Mouse (Mus musculus) hindbrain, postnatal 0 days (tissue): ENCODE measurements around the gene Pwp2. TPM values are rescaled to one million over a fixed set of nuclear protein-coding genes. Genes with fewer than 3 reads are reported as not detected.

Source experiments
- ATAC-seq: fragments of 200-750 bp; cut with Nextera tagmentation; 2 replicates; pipeline ENCODE4 v1.8.0; 2017; ENCODE audit warnings: mild to moderate bottlenecking, moderate TSS enrichment, moderate library complexity
- DNase-seq: peaks from one replicate; pipeline ENCODE4 v3.0.0-alpha.2; 2015; ENCODE audit warnings: low spot score
- H3K27ac ChIP-seq: fragments of 300-500 bp; sonication (generic); 2 replicates; pipeline ENCODE4 v1.5.1; 2014; ENCODE audit warnings: mild to moderate bottlenecking
- H3K27me3 ChIP-seq: fragments of 300-500 bp; sonication (generic); 2 replicates; pipeline ENCODE4 v1.6.1; 2014; ENCODE audit warnings: low read length, mixed read lengths; ENCODE audit not compliant: insufficient read depth
- H3K36me3 ChIP-seq: fragments of 300-500 bp; sonication (generic); 2 replicates; pipeline ENCODE4 v1.6.1; 2014; ENCODE audit warnings: low read length, mixed read lengths; ENCODE audit not compliant: insufficient read depth
- H3K4me1 ChIP-seq: fragments of 300-500 bp; sonication (generic); 2 replicates; pipeline ENCODE4 v1.6.1; 2014; ENCODE audit warnings: antibody characterized with exemption, low read length, mixed read lengths; ENCODE audit not compliant: insufficient read depth
- H3K4me2 ChIP-seq: fragments of 300-500 bp; sonication (generic); 2 replicates; pipeline ENCODE4 v1.6.1; 2014; ENCODE audit warnings: low read depth, mild to moderate bottlenecking, low read length, moderate library complexity, mixed read lengths
- H3K4me3 ChIP-seq: fragments of 300-500 bp; sonication (generic); 2 replicates; pipeline ENCODE4 v1.5.1; 2014; ENCODE audit warnings: low read length
- H3K9ac ChIP-seq: fragments of 300-500 bp; sonication (generic); replicated peaks from 2 replicates; pipeline ENCODE4 v1.6.1; 2014; ENCODE audit warnings: mild to moderate bottlenecking, low read length, moderate library complexity, mixed read lengths
- H3K9me3 ChIP-seq: fragments of 300-500 bp; sonication (generic); 2 replicates; pipeline ENCODE4 v1.6.1; 2016; ENCODE audit warnings: low read length, mixed read lengths
- CTCF ChIP-seq: IDR thresholded peaks from 2 replicates; pipeline ENCODE4 v1.5.1; 2016; ENCODE audit warnings: antibody characterized with exemption, control low read depth, low read depth
- WGBS: fragments of 180-500 bp; shearing (Covaris S2); extraction: QIAGEN DNeasy Blood & Tissue Kit; methylation state at CpG from one replicate; pipeline ENCODE4 v1.1.7; 2014; 5-methylcytosine and 5-hydroxymethylcytosine counted together
- polyA plus RNA-seq: library from polyadenylated mRNA; unstranded; fragments of >200 nt; fragmentation: Nextera tagmentation; extraction: Ambion mirVana; gene quantifications from 2 replicates; pipeline ENCODE4 v1.2.1, GENCODE M21; 2015
- total RNA-seq: library from RNA; depleted of rRNA; stranded (reverse); fragments of >200 nt; gene quantifications from 2 replicates; pipeline ENCODE4 v1.2.3, GENCODE M21; 2014

Pwp2 gene
- total and polyA plus RNA-seq, 2 experiments from 2014 or later, result 11.7 to 22.4 TPM

DNA sequence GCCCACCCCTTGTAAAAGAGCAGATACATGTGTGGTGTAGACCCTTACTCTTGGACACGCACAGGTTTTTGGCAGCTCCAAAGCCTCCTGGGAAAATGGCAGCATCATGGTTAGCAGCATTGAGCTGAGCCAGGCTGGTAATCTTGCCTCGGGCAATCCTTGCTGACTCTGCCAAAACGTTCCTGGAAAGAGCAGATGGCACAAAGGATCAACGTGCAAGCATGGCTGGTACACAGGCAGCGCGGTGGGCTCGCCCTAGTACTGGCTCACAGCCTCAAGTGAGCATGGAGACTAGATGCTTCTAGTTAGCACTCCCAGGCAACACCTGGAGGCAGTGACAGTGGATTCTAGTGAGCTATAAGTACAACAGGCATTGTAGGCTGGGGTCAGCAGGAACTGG is 17.6 kb downstream of the Pwp2 start:
- WGBS, result 62% methylated on average over 7 of the region's 7 CpGs

DNA sequence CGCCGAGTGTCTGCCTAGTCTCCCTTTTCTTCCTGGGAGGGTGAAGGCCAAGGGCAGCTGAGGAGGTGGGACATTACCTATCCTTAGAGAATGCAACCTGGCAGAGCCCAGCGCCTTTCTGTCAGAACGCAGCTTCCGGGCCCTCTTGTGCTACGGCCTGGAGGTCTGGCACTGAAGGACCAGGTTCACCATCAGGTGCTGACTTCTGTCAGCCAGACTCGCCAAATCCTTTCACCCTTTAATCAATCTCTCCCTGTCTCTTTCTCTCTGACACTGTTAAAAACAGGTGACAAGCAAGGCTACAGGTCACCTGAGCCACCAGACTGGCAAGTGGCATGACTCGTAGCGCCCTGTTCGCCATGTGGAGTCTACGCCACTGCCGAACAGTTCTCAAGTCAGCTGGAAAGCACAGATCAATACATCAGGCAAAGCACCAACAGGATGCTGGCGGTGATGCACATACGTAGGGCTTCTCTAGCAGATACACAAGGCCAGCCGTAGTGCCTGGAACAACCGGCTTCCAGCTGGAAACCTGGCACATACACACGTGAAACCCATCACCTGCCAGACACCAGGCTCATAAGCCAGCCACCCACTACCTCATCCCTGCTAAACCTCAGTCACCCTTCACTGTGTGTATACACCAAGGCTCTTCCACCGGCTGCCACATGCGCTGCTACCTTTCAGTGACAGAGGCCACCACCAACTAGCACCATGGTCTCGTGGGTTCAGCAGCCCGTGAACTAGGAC is 19.5 kb downstream of the Pwp2 start:
- no peak for TF ChIP-seq CTCF
- DNase-seq (no peak), ATAC-seq (no peak)
- H3K9me3 ChIP-seq, result no peaks in the 10 kb centered on the region
- H3K4me3 ChIP-seq, result no peak overlapping the region
- peaks cover 13% of the 10 kb centered on the region for H3K4me1 ChIP-seq
- no peak overlapping the region for H3K4me2 ChIP-seq
- no peak overlapping the region for H3K9ac ChIP-seq
- no peak overlapping the region for H3K27ac ChIP-seq
- H3K27me3 ChIP-seq, result no peaks in the 10 kb centered on the region
- peaks cover 39% of the 10 kb centered on the region for H3K36me3 ChIP-seq
- WGBS, result 85% methylated on average over 21 of the region's 21 CpGs

More for the DNA sequence above, 17.6 kb downstream of the Pwp2 start:
- no peaks in the 10 kb centered on the region for H3K9me3 ChIP-seq
- H3K4me3 ChIP-seq, result no peak overlapping the region
- H3K4me1 ChIP-seq, result peaks cover 13% of the 10 kb centered on the region
- peaks cover 36% of the 10 kb centered on the region for H3K36me3 ChIP-seq
- TF ChIP-seq CTCF, result no peak
- no peak for ATAC-seq
- H3K27me3 ChIP-seq, result no peaks in the 10 kb centered on the region
- H3K27ac ChIP-seq, result no peak overlapping the region; the same call in 1 of the 2 replicates
- H3K9ac ChIP-seq, result no peak overlapping the region
- peak; percentile 63 for DNase-seq
- H3K4me2 ChIP-seq, result no peak overlapping the region

DNA sequence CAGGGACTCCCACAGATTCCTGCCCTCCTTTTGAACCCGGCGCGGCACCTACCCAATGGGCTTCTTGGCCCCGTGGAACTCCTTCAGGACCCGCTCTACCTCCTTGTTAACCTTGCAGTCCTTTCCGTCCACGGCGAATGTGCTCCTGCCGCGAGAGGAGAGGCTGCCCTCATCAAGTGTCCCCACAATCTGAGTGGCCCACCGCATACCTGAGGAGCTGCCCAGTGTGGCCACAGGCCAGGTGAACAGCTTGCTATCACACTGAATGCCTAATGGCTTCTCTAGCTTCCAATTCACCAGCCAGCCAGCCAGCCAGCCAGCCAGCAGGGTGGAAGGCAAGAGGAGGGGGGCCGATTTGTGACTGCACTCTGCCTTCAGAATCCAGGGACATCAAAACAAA is 20.2 kb downstream of the Pwp2 start:
- peaks cover 10% of the 10 kb centered on the region for H3K4me1 ChIP-seq
- no peaks in the 10 kb centered on the region for H3K27me3 ChIP-seq
- no peak overlapping the region for H3K4me3 ChIP-seq
- no peak overlapping the region for H3K4me2 ChIP-seq
- DNase-seq, result no peak
- H3K9me3 ChIP-seq, result no peaks in the 10 kb centered on the region
- H3K27ac ChIP-seq, result no peak overlapping the region
- ATAC-seq, result no peak
- 87% methylated on average over 12 of the region's 12 CpGs for WGBS
- H3K36me3 ChIP-seq, result peaks cover 39% of the 10 kb centered on the region
- H3K9ac ChIP-seq, result no peak overlapping the region
- TF ChIP-seq CTCF, result no peak

DNA sequence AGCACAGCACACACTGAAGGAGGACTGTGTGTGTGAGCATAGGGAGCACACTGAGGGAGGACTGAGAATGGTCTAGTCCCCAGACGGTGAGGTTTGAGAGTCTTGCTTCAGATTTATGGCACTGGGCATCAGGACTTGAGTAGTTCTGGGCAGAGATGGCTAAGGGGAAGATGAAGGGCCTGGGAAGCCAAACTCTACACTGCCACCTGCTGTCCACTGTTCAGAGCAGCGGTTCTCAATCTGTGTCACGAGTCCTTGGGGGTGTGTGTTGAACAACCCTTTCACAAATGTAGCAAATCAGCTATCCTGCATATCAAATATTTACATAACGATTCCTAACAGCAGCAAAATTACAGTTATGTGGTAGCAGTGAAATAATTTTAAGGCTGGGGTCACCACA is 21.0 kb downstream of the Pwp2 start:
- H3K4me3 ChIP-seq, result no peak overlapping the region
- peaks cover 13% of the 10 kb centered on the region for H3K4me1 ChIP-seq
- no peaks in the 10 kb centered on the region for H3K9me3 ChIP-seq
- no peak overlapping the region for H3K27ac ChIP-seq
- H3K27me3 ChIP-seq, result no peaks in the 10 kb centered on the region
- no peak overlapping the region for H3K9ac ChIP-seq
- peak; percentile 60 for ATAC-seq
- 32% methylated on average over 4 of the region's 4 CpGs for WGBS
- no peak overlapping the region for H3K4me2 ChIP-seq
- peak; percentile 84 for DNase-seq
- peak; percentile 86 for TF ChIP-seq CTCF
- peaks cover 39% of the 10 kb centered on the region for H3K36me3 ChIP-seq

DNA sequence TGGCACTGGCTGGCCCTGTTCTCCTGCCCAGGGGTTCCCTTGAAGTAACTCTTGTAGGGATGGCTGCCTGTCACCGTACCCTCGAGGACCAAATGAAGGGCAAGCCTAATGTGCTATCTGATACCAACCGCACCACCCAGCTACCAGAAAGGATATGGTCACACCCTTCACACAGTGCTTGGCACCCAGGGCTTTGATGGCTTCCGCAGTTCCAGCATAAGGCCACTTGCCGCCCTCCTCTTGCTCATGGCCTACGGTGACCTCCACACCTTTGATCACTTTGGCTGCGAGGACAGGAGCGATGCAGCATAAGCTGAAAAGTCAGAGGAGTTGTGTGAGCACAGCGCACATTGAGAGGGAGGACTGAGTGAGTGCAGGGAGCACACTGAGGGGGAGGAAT is 21.7 kb downstream of the Pwp2 start:
- TF ChIP-seq CTCF, result no peak
- WGBS, result 94% methylated on average over 9 of the region's 9 CpGs
- H3K27ac ChIP-seq, result no peak overlapping the region
- no peaks in the 10 kb centered on the region for H3K9me3 ChIP-seq
- no peak overlapping the region for H3K4me3 ChIP-seq
- H3K4me2 ChIP-seq, result no peak overlapping the region
- H3K4me1 ChIP-seq, result peaks cover 7% of the 10 kb centered on the region; the same call in 1 of the 2 replicates
- H3K27me3 ChIP-seq, result no peaks in the 10 kb centered on the region
- peaks cover 39% of the 10 kb centered on the region for H3K36me3 ChIP-seq
- no peak overlapping the region for H3K9ac ChIP-seq
- DNase-seq (no peak), ATAC-seq (no peak)

DNA sequence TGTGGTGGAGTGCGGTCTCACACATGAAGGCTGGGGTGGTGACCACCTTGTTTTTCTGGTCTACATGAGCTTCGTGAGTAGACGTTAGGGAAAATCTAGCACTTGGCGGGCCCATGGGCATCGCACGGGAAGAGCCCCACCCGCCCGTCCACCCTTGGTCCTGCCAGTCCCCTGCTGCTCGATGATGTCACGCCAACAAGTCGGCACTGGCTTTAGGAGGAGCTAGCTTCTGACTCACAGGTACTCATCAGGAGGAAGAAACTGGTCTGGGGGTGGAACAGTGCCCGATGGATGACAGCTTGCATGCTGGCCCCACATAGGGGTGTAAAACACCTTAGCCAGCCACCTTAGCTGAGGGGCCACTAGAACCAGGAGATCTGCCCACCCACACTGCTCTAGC is 22.3 kb downstream of the Pwp2 start:
- no peak for DNase-seq
- Histone ChIP-seq H3K4me2 (no peak overlapping the region), H3K9ac (no peak overlapping the region), H3K9me3 (no peaks in the 10 kb centered on the region), H3K27me3 (no peaks in the 10 kb centered on the region), H3K36me3 (peaks cover 39% of the 10 kb centered on the region), H3K27ac (no peak overlapping the region), H3K4me3 (no peak overlapping the region), H3K4me1 (peaks cover 7% of the 10 kb centered on the region; the same call in 1 of the 2 replicates)
- 91% methylated on average over 12 of the region's 12 CpGs for WGBS
- no peak for TF ChIP-seq CTCF
- ATAC-seq, result no peak

DNA sequence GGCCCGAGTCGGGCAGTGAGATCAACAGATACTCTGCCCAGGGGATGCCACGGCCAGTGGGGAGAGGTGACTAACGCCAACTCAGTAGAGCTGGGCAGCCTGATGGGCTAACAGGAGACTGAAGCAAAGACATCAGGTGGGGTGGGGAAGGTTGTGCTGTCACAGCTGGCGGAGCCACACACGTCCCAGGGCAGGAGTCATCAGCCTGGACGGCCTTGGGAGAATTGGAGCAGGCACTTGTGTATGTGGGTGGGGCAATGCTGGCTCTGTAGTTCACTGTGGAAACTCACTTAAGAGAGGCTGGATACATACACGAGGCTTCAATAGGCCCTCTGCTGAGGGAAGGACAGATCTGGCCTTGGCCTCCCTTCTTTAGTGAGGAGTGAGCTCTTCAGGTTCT is 23.9 kb downstream of the Pwp2 start:
- H3K4me1 ChIP-seq, result peaks cover 7% of the 10 kb centered on the region; the same call in 1 of the 2 replicates
- no peak overlapping the region for H3K9ac ChIP-seq
- WGBS, result 88% methylated on average over 8 of the region's 8 CpGs
- no peak overlapping the region for H3K4me3 ChIP-seq
- no peak overlapping the region for H3K27ac ChIP-seq
- H3K4me2 ChIP-seq, result no peak overlapping the region
- DNase-seq, result no peak
- peaks cover 28% of the 10 kb centered on the region for H3K36me3 ChIP-seq
- no peaks in the 10 kb centered on the region for H3K27me3 ChIP-seq
- ATAC-seq, result no peak
- TF ChIP-seq CTCF, result no peak
- no peaks in the 10 kb centered on the region for H3K9me3 ChIP-seq
